Mouse (Mus musculus) left cerebral cortex, postnatal 4 days (tissue): ENCODE results near the gene Ampd2. TPM values are rescaled to one million over a fixed set of nuclear protein-coding genes. Genes with fewer than 3 reads are reported as not detected.

Experiments
- DNase-seq: peaks from one replicate; pipeline ENCODE4 v3.0.0-alpha.2; 2022
- intact Hi-C: fragments of 180-260 bp; cut with DNase I; formaldehyde crosslinking; loops from one replicate; pipeline ENCODE4 v1.15.1; 2025
- total RNA-seq, 2 experiments: library from RNA; stranded (reverse); gene quantifications; 2 replicates each; pipeline ENCODE4 v1.2.3; 2021

Gene Ampd2
- total RNA-seq, 2 experiments from 2014 or later = 65.3 to 75.4 TPM

DNA sequence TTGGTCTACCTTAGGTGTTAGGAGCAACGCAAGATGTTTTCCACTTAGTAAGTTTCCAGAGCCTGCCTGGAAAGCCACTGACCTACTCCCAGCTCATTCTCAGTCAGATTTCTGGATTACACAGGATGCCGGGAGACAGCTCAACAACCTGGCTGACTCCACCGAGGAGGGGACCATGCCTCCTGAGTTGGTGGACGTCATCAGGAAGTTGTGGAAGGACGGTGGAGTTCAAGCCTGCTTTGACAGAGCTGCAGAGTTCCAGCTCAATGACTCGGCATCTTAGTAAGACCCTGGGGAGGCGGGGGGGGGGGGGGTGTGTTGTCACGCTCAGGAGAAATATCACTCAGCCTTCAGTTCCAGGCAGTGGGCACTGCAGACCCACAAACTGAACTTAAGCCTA, 9.8 kb upstream of the Ampd2 start:
- no peak for DNase-seq
- intact Hi-C loops = no loop called here

DNA sequence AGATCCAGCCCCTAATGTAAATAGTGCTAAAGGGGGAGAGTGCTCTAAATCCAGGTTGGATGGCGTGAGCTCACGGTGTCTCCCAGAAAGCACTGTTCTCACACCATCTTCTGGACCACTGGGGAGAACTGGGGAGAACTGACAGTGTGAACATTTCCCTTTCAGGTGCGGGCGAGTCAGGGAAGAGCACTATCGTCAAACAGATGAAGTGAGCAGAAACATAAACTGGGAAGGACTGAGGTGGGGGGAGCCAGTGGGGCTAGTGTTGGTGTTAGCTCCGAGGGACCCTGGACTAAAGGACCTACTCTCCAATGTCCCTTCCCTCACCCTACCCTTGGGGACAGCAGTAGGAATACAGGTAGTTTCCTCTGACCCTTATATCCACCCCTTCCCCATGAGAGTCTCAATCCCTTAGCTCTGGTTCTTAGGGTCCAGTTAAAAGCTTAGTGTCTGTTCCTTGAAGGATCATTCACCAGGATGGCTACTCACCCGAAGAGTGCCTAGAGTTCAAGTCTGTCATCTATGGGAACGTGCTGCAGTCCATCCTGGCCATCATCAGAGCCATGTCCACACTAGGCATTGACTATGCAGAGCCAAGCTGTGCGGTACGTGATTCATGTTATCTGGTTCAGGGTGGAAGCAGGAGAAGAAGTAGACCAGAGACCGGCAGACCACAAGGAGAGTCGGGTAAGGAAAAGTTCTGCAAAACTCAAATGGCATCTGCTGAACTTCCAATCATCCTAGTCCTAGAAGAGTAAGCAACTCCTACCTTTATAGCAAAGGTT, 8.7 kb upstream of the Ampd2 start:
- intact Hi-C loops = no loop called here

DNA sequence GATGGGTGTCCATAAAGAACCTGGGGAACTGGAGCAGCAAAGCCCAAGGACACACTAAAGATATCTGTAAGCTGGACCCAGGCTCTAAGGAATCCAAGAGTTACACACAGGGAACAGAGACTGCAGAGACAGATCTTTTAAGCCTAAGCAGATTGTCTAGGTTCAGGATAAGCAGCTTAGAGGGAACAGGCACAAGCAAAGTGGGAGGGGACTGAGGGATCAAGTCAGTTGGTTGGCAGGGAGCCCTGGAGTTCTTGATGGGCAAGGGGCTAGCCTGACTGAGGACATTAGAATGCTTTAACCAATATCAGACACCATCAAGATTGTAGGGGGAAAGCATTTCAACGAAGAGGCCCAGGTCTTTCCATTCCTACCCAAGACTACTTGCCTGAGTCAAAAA, 7.7 kb upstream of the Ampd2 start:
- DNase-seq = no peak
- intact Hi-C loops = no loop called here

More for the DNA sequence above, 8.7 kb upstream of the Ampd2 start:
- no peak for DNase-seq

DNA sequence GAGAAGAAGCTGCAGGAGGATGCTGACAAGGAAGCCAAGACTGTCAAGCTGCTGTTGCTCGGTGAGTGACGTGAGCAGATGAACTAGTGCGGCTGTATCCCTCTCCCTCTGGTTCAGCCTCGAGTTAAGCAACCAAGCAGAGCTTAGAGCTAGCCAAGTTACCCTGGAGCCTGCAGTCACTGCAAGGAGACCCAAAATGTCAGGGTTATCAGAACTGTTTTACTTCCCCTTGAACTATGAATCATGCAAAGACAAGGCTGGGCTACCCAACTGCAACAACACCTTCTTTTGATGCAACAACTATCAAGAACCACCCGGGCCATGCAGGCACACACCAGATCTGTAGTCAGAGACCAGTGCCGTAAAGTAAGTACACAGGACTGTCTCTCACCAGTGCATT, 6.9 kb upstream of the Ampd2 start:
- intact Hi-C loops = no loop called here
- no peak for DNase-seq

DNA sequence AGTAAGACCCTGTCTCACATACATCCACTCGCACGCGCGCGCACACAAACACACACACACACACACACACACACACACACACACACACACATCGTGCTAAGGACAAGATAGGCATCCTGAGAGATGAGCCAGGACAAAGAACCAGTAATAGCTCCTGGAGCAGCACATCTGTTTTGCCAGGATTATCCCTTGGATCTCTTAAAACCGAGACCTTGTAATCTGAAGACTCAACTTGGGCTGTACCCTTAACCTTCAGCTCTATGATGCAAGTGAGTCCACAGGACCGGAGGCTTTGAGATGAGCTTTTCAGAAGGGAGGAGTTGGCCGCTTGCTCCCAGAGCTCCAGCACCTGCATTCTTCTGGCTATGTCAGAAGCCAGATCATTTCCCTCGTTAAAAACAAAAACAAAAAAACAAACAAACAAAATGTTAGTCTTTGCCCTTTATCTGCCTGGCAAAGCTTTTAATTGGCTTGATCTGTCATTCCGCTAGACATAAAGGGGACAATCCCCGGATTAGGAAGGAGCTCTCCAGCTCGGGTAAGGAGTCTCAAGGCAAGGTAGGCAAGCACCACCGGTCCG, 6.2 kb upstream of the Ampd2 start, which contains the start of gene Gnat2:
Gene Gnat2 (plus strand): TSS at position 254 of the 580 bp plus-strand sequence.
- no peak for DNase-seq
- intact Hi-C loops = no loop called here

DNA sequence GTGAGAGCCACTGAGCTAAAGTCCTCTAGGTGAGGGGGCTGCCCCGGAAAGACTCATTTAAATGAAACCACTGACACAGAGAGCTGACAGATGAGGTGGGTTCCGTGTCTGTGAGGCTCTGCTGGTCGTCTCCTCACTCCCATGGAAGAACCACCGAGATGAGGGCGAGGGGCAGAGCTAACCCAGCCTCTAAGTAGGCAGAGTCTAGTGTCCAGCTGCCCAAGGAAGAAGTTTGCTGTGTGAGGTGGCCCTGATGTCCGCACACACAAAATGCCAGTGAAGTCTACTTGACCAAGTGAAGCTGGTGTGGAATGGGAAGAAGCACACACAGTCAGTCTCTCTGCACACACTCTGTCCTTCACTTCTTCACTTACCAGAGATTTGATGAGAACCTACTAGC, 5.6 kb upstream of the Ampd2 start:
- intact Hi-C loops = no loop called here
- no peak for DNase-seq

DNA sequence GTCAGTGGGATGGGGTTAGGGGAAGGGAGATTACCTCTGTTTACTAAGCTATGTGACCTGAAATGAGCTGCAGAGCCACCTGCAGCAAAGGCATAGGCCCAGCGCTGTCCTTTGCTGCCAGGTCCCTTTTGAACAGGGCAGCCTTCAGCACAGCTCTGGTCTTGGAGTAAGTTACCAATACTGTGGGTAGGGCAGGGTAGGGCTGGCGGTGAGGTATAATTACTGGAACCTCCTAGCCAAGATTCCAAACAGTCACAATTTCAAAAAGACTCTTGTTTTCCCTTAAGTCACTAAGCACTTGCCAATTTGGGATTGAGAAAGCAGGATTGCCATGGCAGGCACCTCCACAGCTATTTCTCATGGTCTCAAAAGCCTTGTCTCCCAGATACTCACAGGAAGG, 4.1 kb upstream of the Ampd2 start:
- intact Hi-C loops = no loop called here
- DNase-seq = no peak

DNA sequence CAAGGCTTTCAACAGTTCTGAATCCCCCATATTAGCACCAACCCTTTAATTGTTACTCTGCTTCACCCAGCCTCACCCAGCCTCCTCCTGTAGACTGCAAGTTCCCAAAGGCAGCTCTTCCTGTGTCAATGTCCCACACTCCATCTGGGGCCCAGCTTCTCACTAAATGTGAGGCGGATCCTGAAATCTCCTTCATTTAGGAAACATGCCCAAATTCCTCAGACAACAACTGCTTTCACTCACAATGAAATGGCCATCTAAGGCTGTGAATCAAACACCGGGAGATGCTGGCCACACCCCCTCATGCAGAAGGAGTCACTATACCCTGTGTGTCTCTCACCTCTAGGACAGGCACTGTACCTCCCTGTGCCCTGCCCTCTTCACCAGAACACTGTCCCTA, 3.5 kb upstream of the Ampd2 start:
- intact Hi-C loops = no loop called here

DNA sequence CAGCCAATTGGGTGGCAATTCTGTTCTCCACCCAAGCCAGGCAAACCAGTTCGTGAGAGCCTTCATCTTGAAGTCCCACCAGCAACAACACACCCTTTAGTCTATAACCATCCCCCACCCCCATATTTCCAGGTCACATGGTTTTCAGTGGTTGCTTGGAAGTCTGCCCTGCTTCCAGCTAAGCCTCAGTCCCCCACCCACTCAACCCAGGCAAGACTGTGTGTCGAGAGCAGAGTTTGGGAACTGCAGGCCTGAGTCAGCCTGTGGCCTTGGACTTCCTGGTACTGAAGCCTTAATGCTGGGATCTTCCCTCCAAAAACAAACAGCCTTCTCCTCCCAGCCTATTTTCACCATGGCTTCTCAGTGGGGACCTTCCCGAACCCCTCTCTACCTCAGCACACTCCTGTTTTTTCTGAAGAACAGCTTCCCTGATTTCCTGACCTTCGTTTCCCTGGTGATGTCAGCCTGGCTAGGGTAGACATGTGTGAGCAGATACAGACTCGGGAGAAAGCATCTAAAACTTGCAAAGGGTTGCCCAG, 2.5 kb upstream of the Ampd2 start:
- intact Hi-C loops = no loop called here
- no peak for DNase-seq

More for the DNA sequence above, 3.5 kb upstream of the Ampd2 start:
- no peak for DNase-seq

DNA sequence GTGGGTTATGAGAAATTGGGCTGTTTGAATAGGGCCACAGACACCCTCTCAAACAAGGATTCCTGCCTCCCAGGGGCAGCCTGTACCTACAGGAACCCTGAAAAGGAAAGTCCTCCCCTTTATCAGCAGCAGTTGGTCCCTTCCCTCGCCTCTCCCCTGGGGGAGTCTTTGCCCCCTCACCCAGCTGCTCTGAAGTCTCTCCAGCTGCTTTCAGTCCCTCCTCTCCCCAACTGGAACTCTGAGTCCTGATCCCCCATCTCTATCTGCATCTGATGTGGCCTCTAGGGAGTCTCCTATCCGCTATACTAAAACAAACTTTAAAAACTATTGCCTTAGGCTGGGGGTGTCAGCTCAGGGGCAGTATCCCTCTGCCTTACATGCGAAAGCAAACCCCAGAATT, 878 bp upstream of the Ampd2 start:
- DNase-seq = no peak
- intact Hi-C loops = no loop called here

DNA sequence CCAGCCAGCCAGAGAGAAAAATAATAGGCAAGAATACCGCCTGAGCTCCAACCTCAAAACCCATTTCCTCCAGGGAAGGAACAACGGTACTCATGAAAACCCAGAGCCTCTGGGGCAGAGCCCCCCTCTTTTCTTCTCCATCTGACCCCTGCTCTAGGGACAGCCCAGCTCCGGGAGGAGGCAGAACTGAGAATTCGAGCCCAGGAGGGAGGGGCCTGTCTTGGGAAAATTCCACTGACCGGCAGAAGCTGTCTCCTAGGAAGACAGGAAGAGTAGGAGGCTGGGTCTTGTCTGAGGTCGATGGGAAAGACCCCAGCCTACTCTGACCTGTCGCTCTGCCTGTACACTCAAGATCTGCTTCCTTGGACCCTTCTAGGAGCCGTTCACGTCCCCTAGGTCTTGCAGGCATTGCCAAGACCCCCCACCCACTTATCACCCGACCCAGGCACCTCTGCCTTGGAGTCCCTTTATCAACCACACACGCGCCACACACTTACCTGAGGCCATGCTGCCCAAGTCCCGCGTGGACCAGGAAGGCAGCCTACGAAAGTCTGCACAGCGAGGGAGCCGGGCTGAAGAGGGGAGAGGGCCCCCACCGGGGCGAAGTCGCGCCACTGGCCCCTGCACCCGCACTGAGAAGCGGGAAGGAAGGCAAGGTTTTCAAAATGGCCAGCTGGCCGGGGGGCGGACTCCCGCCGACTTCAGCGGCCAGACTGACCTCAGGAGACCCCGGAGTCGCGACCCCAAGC, 556 bp downstream of the Ampd2 start:
- intact Hi-C loops = no loop called here
- DNase-seq = peak; percentile 59

DNA sequence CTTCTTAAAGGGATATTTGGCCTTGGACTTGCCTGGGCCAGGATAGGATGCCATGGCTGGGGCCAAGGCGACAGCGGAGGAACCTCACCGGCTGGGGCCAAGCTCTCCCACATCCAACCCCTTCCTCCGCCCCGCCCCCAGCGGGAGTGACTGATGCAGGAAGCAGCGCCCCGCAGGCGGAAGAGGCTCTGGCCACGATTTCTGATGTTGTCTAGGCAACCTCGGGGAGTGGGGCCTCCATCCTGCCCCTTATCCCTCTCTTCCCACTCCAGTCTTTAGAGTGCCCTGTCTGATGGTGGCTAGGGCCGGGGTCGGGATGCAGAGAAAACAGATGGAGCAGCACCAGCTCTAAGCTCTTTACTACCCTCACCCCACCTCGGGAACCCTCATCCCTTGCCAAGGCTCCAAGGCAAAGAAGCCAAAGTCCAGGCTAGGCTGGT, 1.1 kb downstream of the Ampd2 start:
- intact Hi-C loops = no loop called here
- peak; percentile 96 for DNase-seq

DNA sequence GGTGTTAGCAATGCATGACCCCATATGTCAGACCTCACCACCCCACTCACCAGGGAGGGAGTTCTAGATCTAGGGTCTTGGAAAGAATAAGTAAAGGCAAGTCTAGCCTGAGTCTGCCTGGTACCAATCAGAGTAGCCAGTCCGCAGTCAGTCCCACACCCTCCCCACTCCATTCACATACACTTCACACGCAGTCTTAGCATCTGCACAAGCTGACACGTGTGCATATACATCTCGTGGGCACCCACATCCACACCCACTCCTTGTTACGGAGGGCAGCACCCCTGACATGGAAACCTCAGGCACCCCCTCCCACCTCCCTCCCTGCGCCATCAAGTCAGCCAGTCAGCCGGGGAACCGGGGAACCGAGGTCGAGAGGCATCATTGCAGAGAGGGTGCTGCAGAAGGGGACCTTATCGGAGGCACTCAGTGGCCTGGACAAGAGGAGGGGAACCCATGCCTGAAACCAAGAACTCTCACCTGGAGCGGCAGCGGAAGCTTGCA, 1.6 kb downstream of the Ampd2 start:
- intact Hi-C loops = no loop called here
- no peak for DNase-seq

DNA sequence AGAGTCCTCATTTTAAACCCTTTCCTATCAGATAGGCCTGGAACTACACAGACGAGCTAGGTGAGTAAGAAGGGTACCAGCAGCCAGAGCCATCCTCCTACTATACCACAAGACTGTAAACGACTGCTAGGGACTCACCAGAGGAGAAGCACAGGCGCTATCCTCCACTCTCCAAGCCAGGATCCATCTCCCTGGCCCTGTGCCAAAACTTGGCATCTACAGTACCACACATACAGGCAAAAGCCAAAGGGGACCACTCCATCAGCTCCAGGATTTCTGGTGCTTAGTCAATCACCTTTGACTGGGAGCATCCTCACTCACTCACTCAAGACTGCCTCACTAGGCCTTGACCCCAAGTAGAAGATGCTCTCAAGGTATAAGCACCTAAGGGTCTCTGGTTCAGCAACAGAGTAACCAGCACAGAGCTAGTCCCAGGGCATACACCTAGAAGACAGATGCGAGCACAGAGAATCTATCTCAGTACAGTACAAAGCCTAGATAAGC, 2.5 kb downstream of the Ampd2 start:
- DNase-seq = peak; percentile 57

DNA sequence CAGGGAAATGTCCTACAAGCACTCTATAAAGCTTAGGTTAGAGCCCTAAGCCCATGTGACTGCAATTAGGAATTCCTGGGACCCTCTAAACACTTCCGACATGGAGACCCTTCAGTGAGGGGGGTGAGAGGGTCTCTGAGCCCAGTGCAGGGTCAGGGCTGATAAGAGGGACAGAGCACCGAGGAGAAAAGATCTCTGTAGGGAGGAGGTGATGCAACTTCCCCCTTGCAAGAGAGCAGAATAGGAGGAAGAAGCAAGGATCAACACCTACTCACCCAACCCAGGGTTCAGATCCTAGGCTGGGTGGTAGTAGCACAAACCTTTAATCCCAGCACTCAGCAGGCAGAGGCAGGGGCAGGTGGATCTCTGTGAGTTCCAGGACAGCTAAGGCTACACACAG, 3.3 kb downstream of the Ampd2 start:
- intact Hi-C loops = no loop called here
- no peak for DNase-seq

More for the DNA sequence above, 2.5 kb downstream of the Ampd2 start:
- intact Hi-C loops = no loop called here

DNA sequence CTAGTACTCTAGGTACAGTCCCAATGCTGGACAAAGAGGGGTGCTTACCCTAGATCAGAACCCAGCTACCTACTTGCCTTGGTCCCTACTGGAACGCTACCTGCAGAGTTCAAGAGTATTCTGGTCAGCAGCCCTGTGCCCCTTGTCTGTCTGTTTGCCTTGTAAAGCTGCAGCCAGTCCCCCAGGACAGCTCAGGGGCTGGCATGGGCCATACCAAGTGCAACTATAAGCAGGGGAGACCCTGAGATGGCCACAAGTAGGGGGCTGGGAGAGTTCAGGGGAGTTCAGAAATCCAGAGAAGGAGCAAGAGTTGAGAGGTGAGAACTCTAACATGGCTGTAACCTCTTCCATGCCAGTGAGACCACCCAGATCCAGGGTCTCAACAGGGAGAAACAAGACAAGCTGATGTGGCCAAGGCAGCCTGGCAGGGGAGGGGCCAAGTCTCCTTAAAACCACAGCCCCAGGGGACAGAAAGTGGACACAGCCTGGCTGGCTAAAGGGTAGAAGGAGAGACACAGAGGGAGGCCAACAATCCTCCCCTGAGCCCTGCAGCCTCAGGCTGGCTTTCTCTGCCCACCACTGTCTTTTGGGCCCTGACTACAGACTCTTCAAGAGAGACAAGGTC, 4.1 kb downstream of the Ampd2 start:
- peak; percentile 46 for DNase-seq
- intact Hi-C loops = no loop called here

DNA sequence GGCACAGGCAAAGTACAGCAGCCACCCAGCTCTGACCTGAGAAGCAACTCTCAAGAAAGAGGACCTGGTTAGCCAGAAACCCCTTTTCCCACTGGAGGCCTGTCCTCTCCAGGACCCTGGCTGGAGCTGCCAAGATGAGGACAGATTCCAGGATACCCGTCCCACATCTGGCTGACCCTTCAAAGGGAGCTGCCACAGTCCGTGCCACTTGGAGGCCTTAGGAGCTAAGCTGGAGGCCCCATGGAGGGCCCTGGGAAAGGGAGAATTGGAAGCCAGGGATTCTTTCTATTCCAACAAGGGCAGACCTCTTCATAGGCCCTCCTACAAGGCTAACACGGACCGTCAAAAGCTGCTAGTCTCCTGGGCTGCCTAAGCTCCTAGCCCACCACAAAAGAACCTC, 4.8 kb downstream of the Ampd2 start:
- intact Hi-C loops = no loop called here
- no peak for DNase-seq

DNA sequence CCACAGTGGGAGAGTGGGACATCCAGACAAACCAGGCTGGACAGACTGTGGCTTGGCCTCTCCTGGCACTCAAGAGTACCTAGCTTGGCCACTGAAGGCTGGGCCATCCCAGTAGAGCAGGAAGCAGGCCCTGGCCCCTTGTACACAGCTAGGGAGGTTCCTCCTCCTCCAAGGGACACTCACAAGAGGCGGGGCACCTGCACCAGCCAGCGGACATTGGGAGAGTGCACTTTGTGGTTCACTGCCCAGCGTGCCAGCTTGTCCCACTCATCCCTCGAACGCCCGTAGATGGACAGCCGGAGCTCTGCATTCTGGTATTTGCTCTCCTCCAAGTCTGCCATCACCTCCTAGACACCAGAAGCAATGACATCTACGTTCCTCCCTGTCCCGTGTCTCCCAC, 9.6 kb downstream of the Ampd2 start:
- DNase-seq = no peak
- intact Hi-C loops = no loop called here

DNA sequence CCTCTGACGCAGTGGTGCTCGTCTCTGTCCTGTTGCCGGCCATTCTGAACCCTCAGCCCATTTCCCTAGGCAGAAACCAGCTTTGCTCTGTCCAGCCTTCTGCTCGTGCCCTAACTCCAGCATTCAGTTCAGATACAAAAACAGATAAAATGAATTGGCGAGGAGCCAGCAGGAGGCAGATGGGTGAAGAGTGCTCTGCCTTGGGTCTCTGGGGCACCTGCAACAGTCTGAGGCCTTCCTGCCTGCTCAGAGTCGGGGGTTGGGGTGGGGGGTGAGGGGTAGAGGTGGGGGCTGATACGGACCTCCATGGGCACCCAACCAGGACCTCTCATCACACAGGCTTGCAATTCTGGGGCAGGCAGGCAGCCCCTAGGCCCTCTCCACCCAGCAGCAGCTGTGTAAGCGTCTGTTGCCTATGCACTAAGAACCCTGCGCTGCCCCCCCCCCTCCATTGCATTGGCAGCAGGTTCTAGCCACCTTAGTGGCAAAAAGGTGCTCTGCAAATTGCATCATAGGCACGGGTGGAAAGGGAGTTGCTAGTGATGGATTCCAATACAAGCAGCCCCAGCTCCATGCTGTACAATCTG, 13.4 kb downstream of the Ampd2 start:
- intact Hi-C loops = loop anchor here (5.0 kb wide), 1 partner anchor 74 kb away; the partner anchor contains the start of gene Gnai3
- DNase-seq = peak; percentile 49
